Mouse (Mus musculus) spleen, adult 2 months (tissue): Measurements from ENCODE around the gene Negr1.

Experiments used
- CTCF ChIP-seq: fragments of 200-500 bp; IDR thresholded peaks from 2 replicates; pipeline ENCODE4 v1.5.1; 2011; ENCODE audit warnings: mild to moderate bottlenecking, inconsistent platforms; ENCODE audit not compliant: insufficient read depth, insufficient read length, insufficient replicate concordance; ENCODE audit errors: extremely low read depth
- POLR2A ChIP-seq: fragments of 200-500 bp; IDR thresholded peaks from 2 replicates; pipeline ENCODE4 v1.6.1; 2011; ENCODE audit warnings: low read depth, low read length, inconsistent platforms

DNA sequence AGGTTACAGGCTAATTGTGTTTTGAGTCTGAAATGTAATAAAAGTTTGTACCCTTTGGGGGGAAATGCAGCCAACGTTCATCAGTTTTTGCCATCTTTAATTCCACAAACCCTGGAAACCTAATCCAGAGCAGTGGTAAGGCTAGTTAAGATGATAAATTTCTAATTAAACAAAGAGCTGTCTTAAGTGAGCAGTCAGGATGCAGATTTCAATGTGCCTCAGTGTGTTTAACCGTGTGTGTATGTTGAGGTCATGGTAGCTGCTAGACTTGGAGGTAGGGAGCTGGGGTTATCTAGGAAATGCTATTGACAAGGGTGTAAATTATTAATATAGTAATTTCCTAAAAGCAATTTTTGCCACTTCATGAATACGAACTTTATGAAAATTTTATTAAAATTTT lies 185.9 kb downstream of the Negr1 start:
- TF ChIP-seq CTCF (no peak), POLR2A (no peak)
